Mouse (Mus musculus) A20 (cell line): ENCODE measurements at regions not wholly inside any gene's neighbourhood (a gene's known extent, or its start where the extent isn't known, plus 50 kb on each side); places are given as distances from the start of the nearest gene placed in this dataset.

ENCODE experiments used
- DNase-seq: peaks from one replicate; pipeline ENCODE4 v3.0.0-alpha.2; 2011; ENCODE audit warnings: low read depth, low spot score

- DNase-seq: no peak
Measured at GRCm38 (mm10) chr13:47955504-47955903, 305.5 kb upstream of the Id4 start.

- DNase-seq: no peak
Measured at GRCm38 (mm10) chr13:47957662-47958061, 303.4 kb upstream of the Id4 start.

GRCm38 (mm10) chr13:47974216-47974615 is 286.8 kb upstream of the Id4 start:
- no peak for DNase-seq

DNA sequence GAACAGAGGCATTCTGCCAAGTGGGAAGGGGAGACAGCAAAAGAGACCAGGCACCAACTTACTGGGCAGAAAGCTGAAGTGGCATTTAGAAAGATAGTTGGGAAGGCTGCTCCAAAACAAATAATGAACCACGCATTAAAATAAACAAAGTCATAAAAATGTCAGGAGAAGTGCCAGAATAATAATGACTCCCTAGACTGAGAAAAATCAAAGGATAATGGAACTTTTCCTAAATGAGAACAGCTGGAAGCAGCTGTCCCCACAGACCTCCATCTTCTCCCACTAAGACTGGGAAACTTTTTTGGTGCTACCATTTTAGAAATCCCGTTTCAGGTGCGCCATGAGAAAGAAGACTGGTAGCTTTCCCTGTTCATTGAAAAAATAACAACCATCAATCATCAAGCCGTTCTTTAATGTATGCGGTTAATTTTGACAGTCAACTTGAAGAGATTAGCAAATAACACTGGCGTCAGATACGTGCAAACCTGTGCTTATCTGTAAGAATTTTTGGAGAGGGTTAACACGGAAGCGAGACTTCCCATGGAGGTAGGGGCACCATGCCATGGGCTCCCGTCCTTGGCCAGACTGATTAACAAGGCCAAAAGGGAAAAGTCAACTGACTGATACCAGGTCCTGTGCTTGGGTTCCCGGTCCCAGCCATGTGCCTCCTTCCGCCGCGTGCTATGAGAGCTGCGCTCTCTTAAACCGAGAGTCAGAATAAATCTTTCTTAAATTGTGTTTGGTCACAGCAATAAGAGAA is 286.1 kb upstream of the Id4 start:
- no peak for DNase-seq

- DNase-seq: no peak
Measured at GRCm38 (mm10) chr13:47998495-47998894, 262.5 kb upstream of the Id4 start.

- no peak for DNase-seq
Measured at GRCm38 (mm10) chr13:47999399-47999798, 261.6 kb upstream of the Id4 start.

DNA sequence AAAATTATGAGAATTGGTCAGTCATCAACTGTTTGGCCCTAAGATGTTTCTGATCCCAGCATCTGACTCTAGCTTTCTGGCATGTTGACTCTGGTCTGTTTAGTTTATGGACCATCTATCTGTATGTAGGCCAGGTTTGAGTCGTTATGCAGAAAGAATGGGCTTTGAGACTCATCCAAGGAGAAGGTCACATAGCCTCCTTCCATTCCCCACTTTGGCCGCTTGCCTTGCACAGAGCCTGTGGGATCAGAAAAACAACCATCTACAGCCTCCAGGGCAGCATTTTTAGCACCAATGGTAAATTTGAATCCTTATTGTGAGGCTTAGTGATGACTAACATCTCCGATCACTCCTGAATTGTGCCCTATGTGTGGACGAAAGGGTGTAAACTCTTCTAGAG is 257.9 kb upstream of the Id4 start:
- no peak for DNase-seq

DNA sequence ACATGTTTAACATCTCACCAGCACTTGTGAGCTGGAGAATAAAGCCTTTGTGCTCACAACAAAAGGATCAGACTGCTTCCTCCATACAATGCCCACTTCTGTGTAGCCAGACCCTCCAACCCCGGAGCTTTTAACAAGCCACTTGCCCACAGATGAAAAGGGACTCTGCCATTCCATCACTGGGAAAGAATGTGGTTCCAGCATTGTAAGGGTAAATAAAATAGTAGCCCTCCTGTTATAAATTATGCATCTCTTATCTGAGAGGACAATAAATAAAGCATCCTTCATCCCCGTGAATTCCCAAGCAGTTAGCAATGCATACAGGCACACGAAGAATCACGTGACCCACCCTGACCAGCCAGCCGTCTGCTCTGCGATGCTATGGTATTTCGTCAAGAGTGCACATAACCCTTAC is 247.7 kb upstream of the Id4 start:
- no peak for DNase-seq

GRCm38 (mm10) chr13:48015296-48015695 is 245.7 kb upstream of the Id4 start:
- DNase-seq: no peak

DNA sequence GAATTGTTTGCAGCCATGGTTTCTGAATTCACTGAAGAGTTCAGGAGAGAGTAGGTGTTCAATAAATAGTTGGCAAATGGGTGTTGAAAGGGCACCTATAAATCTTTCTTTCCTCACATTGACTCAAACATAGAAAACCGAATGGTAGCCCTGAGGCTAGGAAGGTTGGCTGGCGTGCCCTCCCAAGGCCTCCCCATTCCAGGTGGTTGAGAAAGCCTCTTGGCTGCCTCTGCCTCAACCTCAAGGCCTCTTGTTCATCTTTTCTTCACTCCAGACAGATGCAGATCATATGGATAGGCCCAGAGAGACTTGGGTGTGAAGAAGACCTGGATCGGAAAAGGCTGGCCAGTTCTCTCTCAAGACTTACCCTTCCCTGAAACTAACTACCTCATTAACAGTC is 245.0 kb upstream of the Id4 start:
- DNase-seq: no peak

DNA sequence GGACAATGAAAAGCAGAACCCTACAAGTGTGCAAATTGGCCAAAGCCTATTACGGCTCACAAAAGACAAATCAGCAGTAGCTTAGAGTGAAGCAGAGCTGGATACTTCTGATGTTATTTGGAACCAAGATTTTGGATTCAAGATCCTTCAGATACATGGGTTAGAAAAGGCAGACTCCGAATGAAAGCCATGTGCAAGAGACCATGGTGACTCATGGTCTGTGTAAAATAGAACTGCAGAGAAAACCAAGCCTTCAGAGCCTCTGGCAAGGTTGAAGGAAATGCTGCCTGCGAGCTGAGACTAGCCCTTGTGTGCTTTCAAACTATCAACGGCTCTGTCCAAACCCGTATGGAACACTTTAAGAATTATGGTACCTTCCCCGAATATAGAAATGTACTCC is 244.4 kb upstream of the Id4 start:
- no peak for DNase-seq

DNA sequence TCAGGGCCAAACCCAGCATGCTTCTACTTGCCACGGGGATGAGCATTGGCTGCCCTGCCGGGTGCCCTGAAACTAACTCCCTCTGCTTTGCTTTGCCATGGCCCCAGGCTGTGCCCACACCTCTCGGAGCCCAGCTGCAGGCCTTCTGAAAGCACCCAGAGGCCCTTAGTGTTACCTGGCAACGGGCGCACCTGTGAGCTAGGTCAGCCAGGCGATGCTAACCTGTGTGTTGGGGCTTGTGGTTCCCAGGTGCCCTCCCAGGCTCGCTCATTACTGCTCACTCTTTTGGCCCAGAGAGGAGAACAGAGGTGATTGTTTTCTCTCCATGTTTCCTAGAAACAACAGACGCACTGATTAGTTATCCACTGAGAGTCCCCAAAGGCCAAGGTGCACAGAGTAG is 243.4 kb upstream of the Id4 start:
- DNase-seq: no peak

DNA sequence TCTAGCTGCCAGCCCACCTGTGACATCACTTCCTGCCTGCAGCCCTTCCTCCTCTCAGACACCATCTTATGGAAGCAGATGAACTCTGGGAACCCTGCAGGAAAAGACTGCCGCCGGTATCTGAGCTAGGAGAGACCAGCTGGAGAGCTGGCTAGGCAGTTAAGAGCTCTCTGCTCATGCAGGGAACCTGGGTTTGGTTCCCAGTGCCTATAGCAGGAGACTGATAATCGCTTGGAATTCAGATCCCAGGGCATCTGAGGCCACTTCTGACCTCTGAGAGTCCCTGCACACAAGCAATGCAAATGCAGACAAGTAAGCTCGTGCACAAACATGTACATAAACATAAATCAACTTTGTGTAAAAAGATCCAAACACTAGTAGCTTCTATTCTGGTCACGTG is 242.4 kb upstream of the Id4 start:
- no peak for DNase-seq

DNA sequence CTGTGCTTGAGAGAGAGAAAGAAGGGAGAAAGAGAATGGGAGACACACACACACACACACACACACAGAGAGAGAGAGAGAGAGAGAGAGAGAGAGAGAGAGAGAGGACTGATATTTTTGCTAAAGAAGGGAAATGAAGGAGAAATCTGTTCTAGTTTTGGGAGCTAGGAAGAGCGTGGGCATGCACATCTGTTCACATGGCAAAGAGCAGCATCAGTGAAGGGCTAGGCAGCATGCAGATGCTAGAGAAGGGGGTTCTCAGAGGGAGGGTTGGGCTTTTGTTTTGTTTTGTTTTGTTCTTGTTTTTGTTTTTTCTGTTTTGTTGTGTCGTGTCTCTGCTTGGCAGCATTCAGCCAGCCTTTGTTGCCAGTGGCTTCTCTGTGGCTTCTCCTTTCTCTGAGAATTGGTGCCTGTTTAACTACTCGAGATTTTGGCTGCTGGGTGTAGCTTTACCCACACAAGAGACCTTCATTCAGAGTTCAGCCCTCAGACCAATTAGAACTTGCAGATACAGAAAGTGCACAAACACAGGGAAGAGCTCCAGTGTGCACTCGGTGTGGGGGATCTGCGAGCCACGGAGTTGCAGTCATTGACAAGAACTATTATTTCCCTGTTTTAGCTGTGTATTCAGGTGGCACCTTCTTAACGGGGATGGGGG is 237.9 kb upstream of the Id4 start:
- DNase-seq: no peak

DNA sequence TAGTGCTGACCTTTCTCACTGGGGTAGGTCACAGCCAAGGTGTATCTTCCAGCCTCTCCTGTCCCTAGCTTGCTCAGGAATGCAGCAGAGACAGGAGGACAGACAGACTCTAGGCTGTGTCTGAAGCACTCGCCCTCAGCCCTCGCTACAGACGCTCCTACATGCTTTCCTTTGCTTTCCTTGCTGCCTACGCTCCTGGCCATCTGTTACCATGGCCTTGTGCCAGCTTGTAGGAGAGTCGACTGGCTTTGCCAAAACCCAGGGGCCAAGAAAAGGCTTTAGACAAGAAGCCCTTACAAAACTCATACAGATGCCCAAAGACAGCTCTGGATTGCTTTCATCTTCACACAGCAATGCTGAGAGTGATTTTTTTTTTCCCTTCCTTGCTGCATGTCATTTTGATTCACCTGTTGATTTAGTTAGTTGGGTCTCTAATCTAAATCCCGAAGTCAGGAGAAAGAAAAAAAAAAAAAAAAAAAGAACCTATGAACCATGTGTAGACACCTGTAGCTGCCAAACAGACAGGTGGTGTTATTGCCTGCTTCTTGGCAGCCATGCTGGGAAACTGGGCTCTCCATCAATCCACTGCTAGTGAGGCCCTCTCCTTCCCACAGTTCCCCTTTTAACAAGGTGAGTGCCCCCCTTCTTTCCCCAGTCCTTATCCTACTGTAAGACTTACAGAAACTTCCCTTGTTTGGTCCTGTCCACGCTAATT is 233.1 kb upstream of the Id4 start:
- no peak for DNase-seq

DNA sequence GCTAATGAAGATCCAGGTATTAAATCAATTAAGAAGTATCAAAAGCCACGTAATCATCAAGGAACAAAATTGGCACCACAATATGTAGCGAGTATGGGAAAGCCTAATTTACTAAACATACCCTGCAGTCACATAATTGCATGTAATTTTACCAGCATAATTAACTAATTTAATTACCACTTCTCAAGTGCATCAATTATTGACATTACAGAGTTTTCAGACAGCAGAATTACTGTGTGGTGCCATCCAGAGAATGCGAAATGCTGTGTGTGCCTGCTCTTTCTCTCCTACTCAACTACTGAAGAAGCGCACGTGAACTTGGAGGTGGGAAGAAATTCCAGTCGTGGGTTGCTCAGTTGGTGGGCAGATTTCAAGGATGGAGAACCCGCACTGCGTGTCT is 229.5 kb upstream of the Id4 start:
- DNase-seq: no peak

- no peak for DNase-seq
Measured at GRCm38 (mm10) chr13:48042172-48042571, 218.9 kb upstream of the Id4 start.

- DNase-seq: no peak
Measured at GRCm38 (mm10) chr13:48042572-48042971, 218.5 kb upstream of the Id4 start.

- DNase-seq: no peak
Measured at GRCm38 (mm10) chr13:48046201-48046750, 214.8 kb upstream of the Id4 start.

- DNase-seq: no peak
Measured at GRCm38 (mm10) chr13:48049796-48050195, 211.2 kb upstream of the Id4 start.

- DNase-seq: no peak
Measured at GRCm38 (mm10) chr13:48074630-48075029, 186.4 kb upstream of the Id4 start.

GRCm38 (mm10) chr13:48075315-48075714 is 185.7 kb upstream of the Id4 start:
- no peak for DNase-seq

GRCm38 (mm10) chr13:48078214-48078613 is 182.8 kb upstream of the Id4 start:
- DNase-seq: no peak
